Mouse (Mus musculus) forebrain, embryonic 10.5 days (tissue): ENCODE results near the gene Sh3bgrl3. TPM values are rescaled to one million over a fixed set of nuclear protein-coding genes. Genes with fewer than 3 reads are reported as not detected.
A peak's percentile ranks its signal among the peaks of the same experiment; 100 is the strongest.
"Not testable (repeated sequence)": the region's sequence is repeated elsewhere in the genome, so short reads cannot be mapped to it uniquely, and the experiment has no call there.

ENCODE experiments used
- DNase-seq: peaks from one replicate; pipeline ENCODE4 v3.0.0-alpha.2; 2017; ENCODE audit warnings: low spot score; ENCODE audit errors: extremely low spot score
- H3K27ac ChIP-seq: fragments of 300-500 bp; sonication (generic); 2 replicates; pipeline ENCODE4 v1.5.1; 2016; ENCODE audit warnings: mild to moderate bottlenecking
- H3K27me3 ChIP-seq: fragments of 300-500 bp; sonication (generic); 2 replicates; pipeline ENCODE4 v1.6.1; 2016; ENCODE audit warnings: mild to moderate bottlenecking; ENCODE audit not compliant: poor library complexity, severe bottlenecking
- H3K36me3 ChIP-seq: fragments of 300-500 bp; sonication (generic); replicated peaks from 2 replicates; pipeline ENCODE4 v1.6.1; 2016; ENCODE audit warnings: mild to moderate bottlenecking, moderate library complexity
- H3K4me1 ChIP-seq: fragments of 300-500 bp; sonication (generic); 2 replicates; pipeline ENCODE4 v1.6.1; 2016
- H3K4me3 ChIP-seq: fragments of 300-500 bp; sonication (generic); 2 replicates; pipeline ENCODE4 v1.5.1; 2016; ENCODE audit warnings: mild to moderate bottlenecking, moderate library complexity
- H3K9me3 ChIP-seq: fragments of 300-500 bp; sonication (generic); 2 replicates; pipeline ENCODE4 v1.6.1; 2016; ENCODE audit warnings: mild to moderate bottlenecking, moderate library complexity
- WGBS: fragments of 180-500 bp; shearing (Covaris S2); methylation state at CpG from one replicate; pipeline ENCODE4 v1.1.7; 2016; 5-methylcytosine and 5-hydroxymethylcytosine counted together
- polyA plus RNA-seq: library from polyadenylated mRNA; unstranded; fragments of >200 nt; fragmentation: Nextera tagmentation; extraction: Ambion mirVana; gene quantifications from 2 replicates; pipeline ENCODE4 v1.2.1, GENCODE M21; 2016

The Sh3bgrl3 gene
- polyA plus RNA-seq, 1 experiment from 2014 or later, result 270 TPM

GRCm38 (mm10) chr4:134154354-134154753 is 25.8 kb upstream of the Sh3bgrl3 start:
- H3K36me3 ChIP-seq, result peaks cover 69% of the 10 kb centered on the region
- DNase-seq, result no peak
- H3K4me3 ChIP-seq, result no peak overlapping the region
- no peaks in the 10 kb centered on the region for H3K4me1 ChIP-seq
- 0 out of 2 replicates have a peak, but pooled peaks cover 7% of the 10 kb centered on the region for H3K27me3 ChIP-seq
- WGBS, result 93% methylated on average over 3 of the region's 3 CpGs
- H3K9me3 ChIP-seq, result no peaks in the 10 kb centered on the region
- H3K27ac ChIP-seq, result no peak overlapping the region

- Histone ChIP-seq H3K4me1 (no peaks in the 10 kb centered on the region), H3K36me3 (peaks cover 76% of the 10 kb centered on the region), H3K27ac (no peak overlapping the region), H3K27me3 (0 out of 2 replicates have a peak, but pooled peaks cover 1% of the 10 kb centered on the region), H3K4me3 (no peak overlapping the region), H3K9me3 (no peaks in the 10 kb centered on the region)
- 94% methylated on average over 3 of the region's 3 CpGs for WGBS
- DNase-seq, result no peak
These were observed 25.1 kb upstream of the Sh3bgrl3 start for GRCm38 (mm10) chr4:134153656-134154055.

- H3K27me3 ChIP-seq, result no peaks in the 10 kb centered on the region
- peaks cover 92% of the 10 kb centered on the region for H3K36me3 ChIP-seq
- no peak overlapping the region for H3K4me3 ChIP-seq
- DNase-seq, result no peak
- WGBS, result 92% methylated on average over 3 of the region's 3 CpGs
- no peak overlapping the region for H3K27ac ChIP-seq
- no peaks in the 10 kb centered on the region for H3K4me1 ChIP-seq
- no peaks in the 10 kb centered on the region for H3K9me3 ChIP-seq
These were observed 23.5 kb upstream of the Sh3bgrl3 start for GRCm38 (mm10) chr4:134152112-134152511.

GRCm38 (mm10) chr4:134149389-134149788 is 20.8 kb upstream of the Sh3bgrl3 start:
- Histone ChIP-seq H3K4me3 (no peak overlapping the region), H3K36me3 (peaks cover 96% of the 10 kb centered on the region), H3K27me3 (no peaks in the 10 kb centered on the region), H3K27ac (no peak overlapping the region), H3K9me3 (no peaks in the 10 kb centered on the region), H3K4me1 (no peaks in the 10 kb centered on the region)
- DNase-seq, result no peak
- WGBS, result 97% methylated on average over 4 of the region's 4 CpGs

GRCm38 (mm10) chr4:134144297-134144696 is 15.7 kb upstream of the Sh3bgrl3 start:
- H3K4me3 ChIP-seq, H3K4me1 ChIP-seq, H3K27ac ChIP-seq, H3K27me3 ChIP-seq, DNase-seq, H3K9me3 ChIP-seq: not testable (repeated sequence)
- 91% methylated on average over 5 of the region's 5 CpGs for WGBS
- peaks cover 73% of the 10 kb centered on the region for H3K36me3 ChIP-seq

- 83% methylated on average over 2 of the region's 2 CpGs for WGBS
- Histone ChIP-seq H3K4me3 (no peak overlapping the region), H3K4me1 (peaks cover 9% of the 10 kb centered on the region), H3K27me3 (no peaks in the 10 kb centered on the region), H3K27ac (no peak overlapping the region), H3K36me3 (peaks cover 46% of the 10 kb centered on the region), H3K9me3 (no peaks in the 10 kb centered on the region)
- no peak for DNase-seq
These were observed 10.3 kb upstream of the Sh3bgrl3 start for GRCm38 (mm10) chr4:134138857-134139256.

GRCm38 (mm10) chr4:134136280-134136926 is 7.8 kb upstream of the Sh3bgrl3 start:
- DNase-seq, result no peak

GRCm38 (mm10) chr4:134132519-134133095 is 4.0 kb upstream of the Sh3bgrl3 start:
- H3K4me3 ChIP-seq, result no peak overlapping the region
- no peaks in the 10 kb centered on the region for H3K9me3 ChIP-seq
- WGBS, result 89% methylated on average over 8 of the region's 8 CpGs
- no peaks in the 10 kb centered on the region for H3K27me3 ChIP-seq
- no peak overlapping the region for H3K27ac ChIP-seq
- H3K4me1 ChIP-seq, result peaks cover 31% of the 10 kb centered on the region
- DNase-seq, result no peak
- peaks cover 41% of the 10 kb centered on the region for H3K36me3 ChIP-seq

More at GRCm38 (mm10) chr4:134136280-134136926, 7.8 kb upstream of the Sh3bgrl3 start:
- H3K4me3 ChIP-seq, result no peak overlapping the region
- H3K9me3 ChIP-seq, result no peaks in the 10 kb centered on the region
- H3K27ac ChIP-seq, result no peak overlapping the region
- H3K36me3 ChIP-seq, result peaks cover 54% of the 10 kb centered on the region
- H3K27me3 ChIP-seq, result no peaks in the 10 kb centered on the region
- 78% methylated on average over 3 of the region's 3 CpGs for WGBS
- H3K4me1 ChIP-seq, result peaks cover 9% of the 10 kb centered on the region

GRCm38 (mm10) chr4:134132117-134132516 is 3.5 kb upstream of the Sh3bgrl3 start:
- H3K27me3 ChIP-seq, result no peaks in the 10 kb centered on the region
- H3K4me3 ChIP-seq, result no peak overlapping the region
- H3K9me3 ChIP-seq, result no peaks in the 10 kb centered on the region
- 96% methylated on average over 3 of the region's 3 CpGs for WGBS
- H3K36me3 ChIP-seq, result peaks cover 36% of the 10 kb centered on the region
- DNase-seq, result no peak
- peaks cover 36% of the 10 kb centered on the region for H3K4me1 ChIP-seq
- no peak overlapping the region for H3K27ac ChIP-seq

- no peaks in the 10 kb centered on the region for H3K27me3 ChIP-seq
- H3K27ac ChIP-seq, result peak overlapping the region; percentile 92; the same call in 1 of the 2 replicates
- H3K36me3 ChIP-seq, result peaks cover 37% of the 10 kb centered on the region
- peak overlapping the region; percentile 91 for H3K4me3 ChIP-seq
- H3K4me1 ChIP-seq, result peaks cover 38% of the 10 kb centered on the region
- WGBS, result 52% methylated on average over 6 of the region's 6 CpGs
- no peak for DNase-seq
- no peaks in the 10 kb centered on the region for H3K9me3 ChIP-seq
These were observed 893 bp upstream of the Sh3bgrl3 start for GRCm38 (mm10) chr4:134129482-134129881.

GRCm38 (mm10) chr4:134128983-134129362 is 384 bp upstream of the Sh3bgrl3 start:
- no peak for DNase-seq
- Histone ChIP-seq H3K27ac (peak overlapping the region; percentile 92), H3K9me3 (no peaks in the 10 kb centered on the region), H3K4me3 (peak overlapping the region; percentile 91), H3K4me1 (peaks cover 43% of the 10 kb centered on the region), H3K27me3 (no peaks in the 10 kb centered on the region), H3K36me3 (peaks cover 37% of the 10 kb centered on the region)
- WGBS, result 6% methylated on average over 14 of the region's 14 CpGs

- WGBS, result 68% methylated on average over 8 of the region's 8 CpGs
- Histone ChIP-seq H3K9me3 (no peaks in the 10 kb centered on the region), H3K4me1 (peaks cover 47% of the 10 kb centered on the region), H3K4me3 (peak overlapping the region; percentile 91), H3K27ac (peak overlapping the region; percentile 92), H3K27me3 (no peaks in the 10 kb centered on the region), H3K36me3 (peaks cover 29% of the 10 kb centered on the region)
- no peak for DNase-seq
These were observed 796 bp downstream of the Sh3bgrl3 start for GRCm38 (mm10) chr4:134127793-134128192.

GRCm38 (mm10) chr4:134127121-134127455 is 1.5 kb downstream of the Sh3bgrl3 start:
- Histone ChIP-seq H3K27ac (no peak overlapping the region), H3K36me3 (peaks cover 23% of the 10 kb centered on the region), H3K9me3 (no peaks in the 10 kb centered on the region), H3K4me3 (peak overlapping the region; percentile 91), H3K4me1 (peaks cover 49% of the 10 kb centered on the region), H3K27me3 (no peaks in the 10 kb centered on the region)
- DNase-seq, result no peak
- WGBS, result 90% methylated on average over 7 of the region's 7 CpGs
